Mouse (Mus musculus) thymus, adult 2 months (tissue): ENCODE data around the gene Sgf29. TPM values are rescaled to one million over a fixed set of nuclear protein-coding genes. Genes with fewer than 3 reads are reported as not detected.

Experiments
- DNase-seq: peaks from one replicate; pipeline ENCODE4 v3.0.0; 2021
- H3K27ac ChIP-seq: fragments of 200-500 bp; 2 replicates; pipeline ENCODE4 v1.5.1; 2012; ENCODE audit warnings: low read length, control low read depth; ENCODE audit not compliant: control insufficient read depth, insufficient read depth
- H3K27me3 ChIP-seq: fragments of 200-500 bp; 2 replicates; pipeline ENCODE4 v1.6.1; 2012; ENCODE audit warnings: mild to moderate bottlenecking, low read length, moderate library complexity, mixed read lengths; ENCODE audit not compliant: control insufficient read depth, insufficient read depth
- H3K36me3 ChIP-seq: fragments of 200-500 bp; 2 replicates; pipeline ENCODE4 v1.6.1; 2012; ENCODE audit warnings: mild to moderate bottlenecking, low read length, moderate library complexity; ENCODE audit not compliant: control insufficient read depth, insufficient read depth
- H3K4me1 ChIP-seq: fragments of 200-500 bp; replicated peaks from 2 replicates; pipeline ENCODE4 v1.6.1; 2012; ENCODE audit warnings: low read length; ENCODE audit not compliant: control insufficient read depth, insufficient read depth
- H3K4me3 ChIP-seq: fragments of 200-500 bp; 2 replicates; pipeline ENCODE4 v1.5.1; 2012; ENCODE audit warnings: mild to moderate bottlenecking, low read length, control low read depth, moderate library complexity; ENCODE audit not compliant: control insufficient read depth, insufficient read depth
- CTCF ChIP-seq: fragments of 200-500 bp; IDR thresholded peaks from 2 replicates; pipeline ENCODE4 v1.5.1; 2012; ENCODE audit warnings: mild to moderate bottlenecking, control low read depth, low read length, moderate library complexity, borderline replicate concordance; ENCODE audit not compliant: control insufficient read depth, poor library complexity, insufficient read depth; ENCODE audit errors: extremely low read depth
- POLR2A ChIP-seq: fragments of 200-500 bp; IDR thresholded peaks from 2 replicates; pipeline ENCODE4 v1.6.1; 2012; ENCODE audit warnings: mild to moderate bottlenecking, low read length, control low read depth, moderate library complexity; ENCODE audit not compliant: control insufficient read depth, poor library complexity, insufficient read depth; ENCODE audit errors: extremely low read depth
- WGBS: fragments of 180-500 bp; shearing (Covaris S2); methylation state at CpG from one replicate; pipeline ENCODE4 v1.1.7; 2018; 5-methylcytosine and 5-hydroxymethylcytosine counted together
- polyA plus RNA-seq: library from polyadenylated mRNA; depleted of rRNA; stranded (reverse); fragments of >200 nt; gene quantifications from 2 replicates; pipeline ENCODE4 v1.2.3, GENCODE M21; 2012

Sgf29 gene
- polyA plus RNA-seq, 1 experiment, result 99.6 TPM

GRCm38 (mm10) chr7:126644345-126644744 is 4.8 kb upstream of the Sgf29 start:
- Histone ChIP-seq H3K4me1 (no peaks in the 10 kb centered on the region), H3K4me3 (no peak overlapping the region)

GRCm38 (mm10) chr7:126644914-126645313 is 4.2 kb upstream of the Sgf29 start:
- no peak for TF ChIP-seq POLR2A
- TF ChIP-seq CTCF, result no peak
- Histone ChIP-seq H3K4me1 (no peaks in the 10 kb centered on the region), H3K27me3 (no peaks in the 10 kb centered on the region), H3K4me3 (no peak overlapping the region), H3K27ac (no peak overlapping the region), H3K36me3 (no peaks in the 10 kb centered on the region)
- DNase-seq, result no peak

More at GRCm38 (mm10) chr7:126644345-126644744, 4.8 kb upstream of the Sgf29 start:
- H3K36me3 ChIP-seq, result no peaks in the 10 kb centered on the region
- no peak for DNase-seq
- WGBS, result 80% methylated on average over 3 of the region's 3 CpGs
- no peaks in the 10 kb centered on the region for H3K27me3 ChIP-seq
- TF ChIP-seq CTCF (no peak), POLR2A (no peak)
- no peak overlapping the region for H3K27ac ChIP-seq

- Histone ChIP-seq H3K4me3 (no peak overlapping the region), H3K36me3 (no peaks in the 10 kb centered on the region), H3K4me1 (no peaks in the 10 kb centered on the region), H3K27ac (no peak overlapping the region), H3K27me3 (no peaks in the 10 kb centered on the region)
- DNase-seq, result no peak
- 69% methylated on average over 5 of the region's 5 CpGs for WGBS
- no peak for TF ChIP-seq CTCF
Observed at GRCm38 (mm10) chr7:126645708-126646107, 3.4 kb upstream of the Sgf29 start.

GRCm38 (mm10) chr7:126648486-126648885 is 623 bp upstream of the Sgf29 start:
- 88% methylated on average over 4 of the region's 4 CpGs for WGBS
- no peak for DNase-seq
- TF ChIP-seq POLR2A (no peak), CTCF (no peak)
- Histone ChIP-seq H3K27me3 (no peaks in the 10 kb centered on the region), H3K4me3 (no peak overlapping the region), H3K36me3 (no peaks in the 10 kb centered on the region), H3K27ac (no peak overlapping the region), H3K4me1 (no peaks in the 10 kb centered on the region)

GRCm38 (mm10) chr7:126650852-126651251 is 1.7 kb downstream of the Sgf29 start:
- TF ChIP-seq CTCF (no peak), POLR2A (no peak)
- 93% methylated on average over 2 of the region's 2 CpGs for WGBS
- Histone ChIP-seq H3K4me1 (peaks cover 2% of the 10 kb centered on the region), H3K27me3 (no peaks in the 10 kb centered on the region), H3K4me3 (no peak overlapping the region), H3K27ac (no peak overlapping the region), H3K36me3 (no peaks in the 10 kb centered on the region)
- no peak for DNase-seq

- DNase-seq, result no peak
- TF ChIP-seq CTCF (no peak), POLR2A (no peak)
- Histone ChIP-seq H3K27ac (no peak overlapping the region), H3K36me3 (no peaks in the 10 kb centered on the region), H3K27me3 (no peaks in the 10 kb centered on the region), H3K4me3 (no peak overlapping the region), H3K4me1 (peaks cover 5% of the 10 kb centered on the region)
- WGBS, result 35% methylated on average over 2 of the region's 2 CpGs
Observed at GRCm38 (mm10) chr7:126653991-126654390, 4.9 kb downstream of the Sgf29 start.

- 45% methylated on average over 3 of the region's 3 CpGs for WGBS
- Histone ChIP-seq H3K4me3 (no peak overlapping the region), H3K27me3 (no peaks in the 10 kb centered on the region), H3K27ac (peak overlapping the region; percentile 61), H3K36me3 (no peaks in the 10 kb centered on the region), H3K4me1 (peaks cover 5% of the 10 kb centered on the region)
- DNase-seq, result peak; percentile 16
- TF ChIP-seq POLR2A, result no peak
- TF ChIP-seq CTCF, result no peak
Observed at GRCm38 (mm10) chr7:126655695-126656094, 6.6 kb downstream of the Sgf29 start.

- TF ChIP-seq CTCF (no peak), POLR2A (no peak)
- no peak overlapping the region for H3K4me3 ChIP-seq
- no peak for DNase-seq
- H3K36me3 ChIP-seq, result no peaks in the 10 kb centered on the region; the same call in 1 of the 2 replicates
- H3K27me3 ChIP-seq, result no peaks in the 10 kb centered on the region
- no peak overlapping the region for H3K27ac ChIP-seq
- peaks cover 5% of the 10 kb centered on the region for H3K4me1 ChIP-seq
- WGBS, result 75% methylated on average over 1 of the region's 1 CpGs
Observed at GRCm38 (mm10) chr7:126657522-126657921, 8.4 kb downstream of the Sgf29 start.
